Mouse (Mus musculus): Measurements from ENCODE around the gene Eml6. TPM values are rescaled to one million over a fixed set of nuclear protein-coding genes. Genes with fewer than 3 reads are reported as not detected.
"Not testable (repeated sequence)": the region's sequence is repeated elsewhere in the genome, so short reads cannot be mapped to it uniquely, and the experiment has no call there.

Eml6 gene
- total RNA-seq, 2 experiments from 2014 or later: 23.5 to 27.5 TPM

- DNase-seq (ENCODE audit: extremely low spot score in 1 of 2, low spot score in 1 of 2): peak in 1 of 2 experiments; percentile 62
These were observed 164.0 kb downstream of the Eml6 start for GRCm38 (mm10) chr11:29861750-29862397.

- DNase-seq (ENCODE audit: extremely low spot score in 1 of 2, low spot score in 1 of 2): no peak
These were observed 164.8 kb downstream of the Eml6 start for GRCm38 (mm10) chr11:29861040-29861439.

GRCm38 (mm10) chr11:29840606-29841227 lies 185.1 kb downstream of the Eml6 start:
- no peak for DNase-seq (ENCODE audit: extremely low spot score in 1 of 2, low spot score in 1 of 2)

GRCm38 (mm10) chr11:29839781-29840180 lies 186.1 kb downstream of the Eml6 start:
- DNase-seq (ENCODE audit: extremely low spot score in 1 of 2, low spot score in 1 of 2): no peak

DNA sequence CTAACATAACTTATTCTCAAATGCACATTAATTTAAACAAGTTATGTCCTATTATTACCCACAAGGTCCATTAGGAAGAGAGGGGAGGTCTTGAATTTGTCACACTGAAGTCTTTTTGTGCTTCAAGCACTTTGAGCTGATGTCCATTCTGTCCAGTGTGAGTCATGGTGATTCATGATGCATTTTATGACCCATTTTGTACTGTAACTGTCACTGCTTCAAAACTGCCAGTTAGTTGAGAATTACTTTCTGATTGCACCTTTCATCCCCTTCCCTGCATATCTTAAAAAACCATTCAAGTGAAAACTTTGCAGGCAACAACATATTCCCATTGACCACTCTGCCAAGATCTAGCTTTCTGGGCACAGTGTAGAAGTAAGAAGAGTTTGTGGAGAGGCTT lies 188.8 kb downstream of the Eml6 start:
- DNase-seq (ENCODE audit: extremely low spot score in 1 of 2, low spot score in 1 of 2): no peak

DNA sequence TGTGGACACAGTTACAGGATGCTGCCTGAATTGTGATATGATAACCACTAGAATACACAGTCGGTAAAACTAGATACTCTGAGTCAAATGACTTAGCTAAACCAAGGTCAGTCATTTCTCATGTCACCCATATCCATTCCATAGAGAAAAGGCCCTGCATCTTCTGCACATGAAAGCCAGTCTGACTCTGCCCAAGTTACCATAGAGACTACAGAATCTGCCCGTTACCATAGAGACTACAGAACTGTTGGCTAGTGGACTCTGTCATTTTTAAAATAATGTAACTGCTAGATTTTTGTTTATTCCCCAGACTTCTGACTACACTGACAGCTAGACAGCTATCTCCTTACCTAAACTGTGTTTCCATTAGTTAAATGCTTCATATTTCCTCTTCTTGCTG lies 198.1 kb downstream of the Eml6 start:
- DNase-seq (ENCODE audit: extremely low spot score in 1 of 2, low spot score in 1 of 2): no peak

GRCm38 (mm10) chr11:29826001-29826400 lies 199.8 kb downstream of the Eml6 start:
- no peak for DNase-seq (ENCODE audit: extremely low spot score in 1 of 2, low spot score in 1 of 2)

DNA sequence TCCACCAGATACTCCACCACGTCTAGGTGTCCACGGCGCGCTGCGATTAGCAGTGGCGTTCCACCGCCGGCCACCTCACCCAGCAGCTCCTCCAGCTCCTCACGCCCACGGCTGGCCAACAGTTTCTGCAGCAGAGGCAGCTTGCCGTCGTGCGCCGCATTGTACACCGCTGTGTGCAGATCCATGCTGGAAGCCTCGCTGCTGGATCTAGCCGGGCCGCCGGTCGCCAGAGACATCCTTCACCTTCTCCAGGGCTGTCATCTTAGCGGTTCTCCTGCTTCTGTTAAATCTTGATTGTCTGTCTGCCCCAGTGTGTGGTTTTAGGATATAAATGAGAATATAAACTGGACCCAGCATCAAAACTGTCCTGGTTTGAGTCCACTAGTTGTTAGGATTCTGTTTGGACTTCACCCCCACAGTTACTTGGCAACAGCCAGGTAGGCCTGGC lies 200.5 kb downstream of the Eml6 start, which contains the start of gene 4931440F15Rik:
TSS of gene 4931440F15Rik (minus strand) at position 398 of the 448 bp plus-strand sequence.
- DNase-seq (ENCODE audit: extremely low spot score in 1 of 2, low spot score in 1 of 2): not testable (repeated sequence)

- not testable (repeated sequence) for DNase-seq (ENCODE audit: extremely low spot score in 1 of 2, low spot score in 1 of 2)
These were observed 201.2 kb downstream of the Eml6 start for GRCm38 (mm10) chr11:29824474-29825270.

DNA sequence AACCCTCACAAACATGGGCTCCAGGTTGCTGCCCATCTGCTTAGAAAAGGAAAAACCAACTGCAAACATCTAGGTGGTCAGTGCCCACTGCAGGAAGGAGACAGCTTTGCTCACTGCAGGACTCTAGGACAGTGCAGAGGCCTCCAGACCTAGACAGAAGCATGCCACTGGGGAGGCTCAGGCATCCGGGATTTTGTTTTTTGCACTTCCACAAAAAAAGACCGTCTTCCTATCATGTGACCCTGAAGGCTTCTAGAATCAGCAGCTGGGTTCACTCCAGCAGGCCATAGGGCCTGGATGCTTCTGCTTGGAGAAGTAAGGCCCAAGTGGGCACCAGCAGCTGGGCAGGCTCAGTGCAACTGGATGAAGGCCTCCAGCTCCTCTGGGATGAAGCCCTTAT lies 202.7 kb downstream of the Eml6 start:
- no peak for DNase-seq (ENCODE audit: extremely low spot score in 1 of 2, low spot score in 1 of 2)

GRCm38 (mm10) chr11:29815670-29816069 lies 210.2 kb downstream of the Eml6 start:
- DNase-seq (ENCODE audit: extremely low spot score in 1 of 2, low spot score in 1 of 2): no peak

GRCm38 (mm10) chr11:29815261-29815660 lies 210.6 kb downstream of the Eml6 start:
- DNase-seq (ENCODE audit: extremely low spot score in 1 of 2, low spot score in 1 of 2): no peak

- DNase-seq (ENCODE audit: extremely low spot score in 1 of 2, low spot score in 1 of 2): no peak
These were observed 212.6 kb downstream of the Eml6 start for GRCm38 (mm10) chr11:29813267-29813666.

- DNase-seq (ENCODE audit: extremely low spot score in 1 of 2, low spot score in 1 of 2): no peak
These were observed 213.4 kb downstream of the Eml6 start for GRCm38 (mm10) chr11:29812475-29812874.

- DNase-seq (ENCODE audit: extremely low spot score in 1 of 2, low spot score in 1 of 2): no peak
These were observed 215.5 kb downstream of the Eml6 start for GRCm38 (mm10) chr11:29810324-29810723.

DNA sequence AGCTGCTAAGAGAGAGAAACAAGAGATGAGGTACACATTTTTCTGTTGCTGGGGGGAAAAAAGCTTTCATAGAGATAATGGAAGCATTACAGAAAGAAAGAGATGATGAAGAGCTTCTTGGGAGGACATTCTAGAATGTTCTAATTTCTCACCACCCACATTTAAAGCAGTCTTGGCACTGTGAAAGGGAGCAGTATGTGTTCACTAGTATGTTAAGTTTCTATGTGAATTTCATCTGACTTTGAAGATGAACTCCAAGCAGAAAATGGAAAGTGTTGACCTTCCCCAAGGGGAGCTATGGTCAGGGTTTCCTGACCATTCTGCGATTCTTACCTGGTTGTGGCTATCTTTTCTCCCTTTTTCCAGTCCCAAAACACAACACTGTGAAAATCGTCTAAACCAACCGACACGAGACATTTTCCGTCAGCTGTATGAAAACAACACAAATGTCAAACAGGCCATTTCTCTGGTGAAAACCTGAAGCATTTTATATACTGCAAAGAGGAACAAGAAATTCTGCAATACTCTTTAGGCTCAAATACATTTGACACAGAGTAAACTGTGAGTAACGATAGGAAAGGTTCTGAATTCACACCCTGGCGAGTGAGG lies 216.7 kb downstream of the Eml6 start:
- DNase-seq (ENCODE audit: extremely low spot score in 1 of 2, low spot score in 1 of 2): no peak

DNA sequence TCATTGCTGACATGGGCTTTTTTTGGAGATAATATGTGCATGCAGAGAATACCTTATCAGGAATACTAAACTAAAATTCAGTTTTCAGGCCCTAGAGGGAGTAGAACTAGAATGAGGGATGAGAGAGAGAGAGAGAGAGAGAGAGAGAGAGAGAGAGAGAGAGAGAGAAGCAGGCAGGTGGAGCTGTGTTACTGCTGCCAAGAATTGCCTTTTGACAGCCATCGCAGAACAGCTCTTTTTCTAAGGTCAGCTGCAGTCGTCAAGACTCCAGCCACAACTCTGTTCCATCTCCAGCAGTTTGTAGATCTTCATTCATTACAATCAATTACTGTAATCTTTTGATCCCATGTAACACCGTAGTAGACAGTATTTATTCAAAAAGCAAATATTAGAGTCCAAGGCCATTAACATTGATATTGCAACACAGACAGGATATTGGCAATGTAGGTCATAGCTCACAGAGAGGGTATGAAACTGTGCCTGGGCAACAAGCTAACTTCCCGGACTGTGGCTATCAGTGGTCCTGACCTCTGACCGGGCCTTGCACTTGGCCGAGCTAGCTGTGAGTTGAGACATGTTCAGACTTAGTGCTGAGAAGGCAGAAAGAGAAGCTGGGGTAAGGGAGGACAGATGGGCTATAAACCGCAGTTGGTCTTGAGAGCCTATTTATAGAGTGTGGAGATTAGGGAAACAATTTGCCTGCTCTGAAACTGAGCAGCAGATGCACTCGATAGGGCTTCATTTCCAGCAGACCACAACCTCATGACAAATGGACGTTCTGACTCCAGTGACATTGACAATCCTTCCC lies 217.5 kb downstream of the Eml6 start:
- DNase-seq (ENCODE audit: extremely low spot score in 1 of 2, low spot score in 1 of 2): no peak

DNA sequence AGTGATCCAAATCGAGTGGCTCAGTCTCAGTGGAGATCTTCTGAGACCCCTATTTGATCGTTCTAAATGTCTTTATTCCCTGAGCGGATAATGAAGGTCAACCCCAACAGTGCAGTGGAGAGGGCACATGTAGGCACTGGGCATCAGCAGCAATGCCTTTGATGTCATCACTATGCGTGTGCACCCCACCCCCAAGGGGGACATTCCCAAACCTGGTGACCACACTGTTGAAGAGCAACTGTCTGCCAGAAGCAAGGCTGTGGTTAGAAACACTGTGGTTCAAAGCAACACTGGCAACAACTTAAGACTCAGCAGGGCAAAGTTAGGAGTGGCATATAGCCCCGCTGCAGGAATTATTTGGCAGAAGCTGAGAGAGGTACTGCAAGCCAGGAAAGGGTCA lies 218.5 kb downstream of the Eml6 start:
- no peak for DNase-seq (ENCODE audit: extremely low spot score in 1 of 2, low spot score in 1 of 2)

GRCm38 (mm10) chr11:29801432-29802427 lies 224.1 kb downstream of the Eml6 start:
- DNase-seq (ENCODE audit: extremely low spot score in 1 of 2, low spot score in 1 of 2): no peak
